Mouse (Mus musculus) CH12F3 (cell line): ENCODE measurements around the gene Tyr.
"Not testable (repeated sequence)": the region's sequence is repeated elsewhere in the genome, so short reads cannot be mapped to it uniquely, and the experiment has no call there.

ENCODE experiments used
- in situ Hi-C: fragments of 300-500 bp; cut with MboI; formaldehyde crosslinking; loops from 2 replicates; pipeline ENCODE4 v1.14.3; 2020; ENCODE audit warnings: low sequenced_read_pairs

Gene Tyr

GRCm38 (mm10) chr7:87493412-87493811 lies at the start of gene Tyr:
TSS of gene Tyr (minus strand) at chr7:87493512.
- in situ Hi-C loops: no loop called here

GRCm38 (mm10) chr7:87539031-87539430 lies 45.7 kb upstream of the Tyr start:
- in situ Hi-C loops: no loop called here

GRCm38 (mm10) chr7:87494124-87494682 lies 891 bp upstream of the Tyr start:
- in situ Hi-C loops: no loop called here

- in situ Hi-C loops: no loop called here
These were observed 5.3 kb downstream of the Tyr start for GRCm38 (mm10) chr7:87488024-87488423.

GRCm38 (mm10) chr7:87413271-87413670 lies 80.0 kb downstream of the Tyr start:
- in situ Hi-C loops: no loop called here

GRCm38 (mm10) chr7:87411373-87411772 lies 81.9 kb downstream of the Tyr start:
- in situ Hi-C loops: not testable (repeated sequence)

- in situ Hi-C loops: no loop called here
These were observed 96.3 kb downstream of the Tyr start for GRCm38 (mm10) chr7:87397023-87397422.

GRCm38 (mm10) chr7:87374935-87375334 lies 118.4 kb downstream of the Tyr start:
- in situ Hi-C loops: no loop called here
